Mouse (Mus musculus) Patski (cell line): ENCODE measurements around the gene Prkci. TPM values are rescaled to one million over a fixed set of nuclear protein-coding genes. Genes with fewer than 3 reads are reported as not detected.

Experiments used
- ATAC-seq: fragments of 100-300 bp; one replicate; pipeline ENCODE4 v1.8.0; 2021
- CTCF ChIA-PET: fragments of 350-600 bp; sonication (Branson Sonifier 250); formaldehyde crosslinking; loops from one replicate; lab custom pipeline; 2022; ENCODE audit warnings: inconsistent platforms; lab: Charles Lee
- POLR2A ChIA-PET: fragments of 350-600 bp; sonication (Branson Sonifier 250); formaldehyde crosslinking; loops from one replicate; lab custom pipeline; 2022; ENCODE audit warnings: antibody characterized with exemption, inconsistent platforms; lab: Charles Lee
- DNase-seq: peaks from one replicate; pipeline ENCODE4 v3.0.0-alpha.2; 2011; ENCODE audit warnings: low read depth, low spot score
- H3K27me3 ChIP-seq: fragments of 371-371 bp; one replicate; pipeline ENCODE4 v1.5.1; 2021
- CTCF ChIP-seq: fragments of 100-300 bp; IDR thresholded peaks from one replicate; pipeline ENCODE4 v1.5.1; 2021
- in situ Hi-C: fragments of 300-500 bp; cut with MboI; formaldehyde crosslinking; loops from 3 replicates; pipeline ENCODE4 v1.11.1; 2018; ENCODE audit warnings: low pct_unique_long_range_greater_than_20kb, mixed read lengths
- polyA plus RNA-seq: library from polyadenylated mRNA; unstranded; gene quantifications from one replicate; pipeline ENCODE4 v1.2.3, GENCODE M21; 2021

Prkci gene
- polyA plus RNA-seq, 1 experiment from 2014 or later: 150 TPM

- DNase-seq (no peak), ATAC-seq (no peak)
- in situ Hi-C loops: no loop called here
- ChIA-PET CTCF (interaction anchor here (1.1 to 8.1 kb wide), 5 partner anchors 13 to 101 kb away, joined by 3 to 87 read pairs (median 4); no protein-coding TSS in a partner anchor), POLR2A (no interaction called here)
- H3K27me3 ChIP-seq: no peaks in the 10 kb centered on the region
- TF ChIP-seq CTCF: no peak
These were observed 104.5 kb downstream of the Prkci start for GRCm38 (mm10) chr3:31100026-31100425.

- POLR2A ChIA-PET: no interaction called here
These were observed 105.3 kb downstream of the Prkci start for GRCm38 (mm10) chr3:31100802-31101201.

More at GRCm38 (mm10) chr3:31100802-31101201, 105.3 kb downstream of the Prkci start:
- CTCF ChIA-PET: interaction anchor here (2.2 to 8.1 kb wide), 2 partner anchors 12 to 38 kb away, joined by 8 to 87 read pairs; no protein-coding TSS in a partner anchor
- DNase-seq: no peak
- no peaks in the 10 kb centered on the region for H3K27me3 ChIP-seq
- ATAC-seq: no peak
- TF ChIP-seq CTCF: no peak
- in situ Hi-C loops: no loop called here

Other genes starting within 250 kb of the Prkci start
- gene Samd7, start 249.5 kb upstream of the Prkci start, polyA plus RNA-seq: not detected
- gene Sec62, start 202.9 kb upstream of the Prkci start, polyA plus RNA-seq: 149 TPM
- gene Gpr160, start 139.8 kb upstream of the Prkci start, polyA plus RNA-seq: 0.41 TPM
- 29.3 TPM for gene Phc3, start 26.3 kb upstream of the Prkci start, polyA plus RNA-seq
- 30.0 TPM for gene Skil, start 99.3 kb downstream of the Prkci start, polyA plus RNA-seq
- not detected for gene Cldn11, start 154.2 kb downstream of the Prkci start, polyA plus RNA-seq